Mouse (Mus musculus) heart, embryonic 16.5 days (tissue): Measurements from ENCODE around the gene 1700016D06Rik. TPM values are rescaled to one million over a fixed set of nuclear protein-coding genes. Genes with fewer than 3 reads are reported as not detected.

Source experiments
- ATAC-seq: fragments of 200-750 bp; cut with Nextera tagmentation; replicated peaks from 2 replicates; pipeline ENCODE4 v1.8.0; 2017; ENCODE audit warnings: moderate number of reproducible peaks; ENCODE audit not compliant: insufficient read depth, low FRiP score; ENCODE audit errors: extremely low read depth
- H3K27ac ChIP-seq: fragments of 300-500 bp; sonication (generic); 2 replicates; pipeline ENCODE4 v1.5.1; 2014; ENCODE audit warnings: mild to moderate bottlenecking, low read length, control low read depth, moderate library complexity
- H3K27me3 ChIP-seq: fragments of 300-500 bp; sonication (generic); 2 replicates; pipeline ENCODE4 v1.6.1; 2014; ENCODE audit warnings: low read length, mixed read lengths; ENCODE audit not compliant: control insufficient read depth, insufficient read depth
- H3K36me3 ChIP-seq: fragments of 300-500 bp; sonication (generic); 2 replicates; pipeline ENCODE4 v1.6.1; 2014; ENCODE audit not compliant: control insufficient read depth, insufficient read depth
- H3K4me1 ChIP-seq: fragments of 300-500 bp; sonication (generic); 2 replicates; pipeline ENCODE4 v1.6.1; 2014; ENCODE audit warnings: low read length, mixed read lengths; ENCODE audit not compliant: control insufficient read depth, insufficient read depth
- H3K4me2 ChIP-seq: fragments of 300-500 bp; sonication (generic); 2 replicates; pipeline ENCODE4 v1.6.1; 2014; ENCODE audit warnings: low read depth, mild to moderate bottlenecking, control low read depth, low read length
- H3K4me3 ChIP-seq: fragments of 300-500 bp; sonication (generic); 2 replicates; pipeline ENCODE4 v1.5.1; 2014; ENCODE audit warnings: mild to moderate bottlenecking, control low read depth, low read length
- H3K9ac ChIP-seq: fragments of 300-500 bp; sonication (generic); 2 replicates; pipeline ENCODE4 v1.6.1; 2014; ENCODE audit warnings: low read length, control low read depth
- H3K9me3 ChIP-seq: fragments of 300-500 bp; sonication (generic); replicated peaks from 2 replicates; pipeline ENCODE4 v1.6.1; 2016; ENCODE audit warnings: low read length; ENCODE audit not compliant: control insufficient read depth
- WGBS: fragments of 180-500 bp; shearing (Covaris S2); extraction: QIAGEN DNeasy Blood & Tissue Kit; methylation state at CpG from one replicate; pipeline ENCODE4 v1.1.7; 2014; 5-methylcytosine and 5-hydroxymethylcytosine counted together
- microRNA-seq: library from miRNA; unstranded; fragments of <30 nt; microRNA quantifications from one replicate; pipeline ENCODE4, GENCODE M21; 2017
- polyA plus RNA-seq: library from polyadenylated mRNA; unstranded; fragments of >200 nt; fragmentation: Nextera tagmentation; extraction: Ambion mirVana; gene quantifications from 2 replicates; pipeline ENCODE4 v1.2.1, GENCODE M21; 2015

Gene 1700016D06Rik
- polyA plus RNA-seq, 1 experiment from 2014 or later = not detected

- Histone ChIP-seq H3K27ac (no peak overlapping the region), H3K9ac (no peak overlapping the region), H3K27me3 (no peaks in the 10 kb centered on the region), H3K9me3 (no peaks in the 10 kb centered on the region), H3K4me2 (no peak overlapping the region), H3K36me3 (peaks cover 49% of the 10 kb centered on the region), H3K4me1 (no peaks in the 10 kb centered on the region), H3K4me3 (no peak overlapping the region)
- WGBS = 70% methylated on average over 6 of the region's 6 CpGs
- no peak for ATAC-seq
Observed at GRCm38 (mm10) chr8:11614126-11614835, 86.6 kb downstream of the 1700016D06Rik start.

GRCm38 (mm10) chr8:11608848-11609247 lies 92.0 kb downstream of the 1700016D06Rik start:
- H3K9ac ChIP-seq = no peak overlapping the region
- no peaks in the 10 kb centered on the region for H3K27me3 ChIP-seq
- H3K4me3 ChIP-seq = no peak overlapping the region
- H3K27ac ChIP-seq = no peak overlapping the region
- no peaks in the 10 kb centered on the region for H3K4me1 ChIP-seq
- 94% methylated on average over 9 of the region's 9 CpGs for WGBS
- H3K36me3 ChIP-seq = peaks cover 25% of the 10 kb centered on the region
- H3K4me2 ChIP-seq = no peak overlapping the region
- ATAC-seq = no peak
- H3K9me3 ChIP-seq = no peaks in the 10 kb centered on the region

Small RNA genes lying within 50 kb of the gene (microRNA-seq; reads per million reads assigned to microRNA genes)
- gene Mir7238 = 0.79 reads per million

Other genes with a start within 250 kb of the 1700016D06Rik start
- 44.7 and 47.8 TPM in 2 replicates for gene Rab20, start 222.4 kb downstream of the 1700016D06Rik start, polyA plus RNA-seq
- gene Naxd, start 203.6 kb downstream of the 1700016D06Rik start, polyA plus RNA-seq = 90.8 and 93.1 TPM in 2 replicates
- 33.2 and 36.0 TPM in 2 replicates for gene Cars2, start 150.3 kb downstream of the 1700016D06Rik start, polyA plus RNA-seq
- gene Ing1, start 145.5 kb downstream of the 1700016D06Rik start, polyA plus RNA-seq = 26.3 and 29.1 TPM in 2 replicates
- gene Ankrd10, start 65.3 kb downstream of the 1700016D06Rik start, polyA plus RNA-seq = 71.4 and 72.3 TPM in 2 replicates
- gene Arhgef7, start 26.7 kb upstream of the 1700016D06Rik start, polyA plus RNA-seq = 54.1 and 59.6 TPM in 2 replicates
- gene Tex29, start 139.4 kb upstream of the 1700016D06Rik start, polyA plus RNA-seq = not detected in 2 replicates